Mouse (Mus musculus): ENCODE measurements at regions not wholly inside any gene's neighbourhood (a gene's known extent, or its start where the extent isn't known, plus 50 kb on each side); places are given as distances from the start of the nearest gene placed in this dataset. TPM values are rescaled to one million over a fixed set of nuclear protein-coding genes. Genes with fewer than 3 reads are reported as not detected.

Small RNA genes in the stretch of these regions (microRNA-seq; reads per million reads assigned to microRNA genes)
- not detected for gene Gm25779 (ENCODE audit: borderline number of aligned reads)
